Mouse (Mus musculus) gastrocnemius, postnatal 14 days (tissue): ENCODE measurements around the gene Terb2. TPM values are rescaled to one million over a fixed set of nuclear protein-coding genes. Genes with fewer than 3 reads are reported as not detected.
A peak's percentile ranks its signal among the peaks of the same experiment; 100 is the strongest.
"Not testable (repeated sequence)": the region's sequence is repeated elsewhere in the genome, so short reads cannot be mapped to it uniquely, and the experiment has no call there.

ENCODE experiments used
- DNase-seq: peaks from one replicate; pipeline ENCODE4 v3.0.0; 2021; ENCODE audit warnings: mixed read lengths
- intact Hi-C: fragments of 180-260 bp; cut with DNase I; formaldehyde crosslinking; loops from one replicate; pipeline ENCODE4 v1.15.1; 2025; ENCODE audit warnings: low total_unique reads
- total RNA-seq, 2 experiments: library from RNA; stranded (reverse); gene quantifications; 2 replicates each; pipeline ENCODE4 v1.2.3; 2021

The Terb2 gene
- total RNA-seq, 2 experiments from 2014 or later, result not detected

DNA sequence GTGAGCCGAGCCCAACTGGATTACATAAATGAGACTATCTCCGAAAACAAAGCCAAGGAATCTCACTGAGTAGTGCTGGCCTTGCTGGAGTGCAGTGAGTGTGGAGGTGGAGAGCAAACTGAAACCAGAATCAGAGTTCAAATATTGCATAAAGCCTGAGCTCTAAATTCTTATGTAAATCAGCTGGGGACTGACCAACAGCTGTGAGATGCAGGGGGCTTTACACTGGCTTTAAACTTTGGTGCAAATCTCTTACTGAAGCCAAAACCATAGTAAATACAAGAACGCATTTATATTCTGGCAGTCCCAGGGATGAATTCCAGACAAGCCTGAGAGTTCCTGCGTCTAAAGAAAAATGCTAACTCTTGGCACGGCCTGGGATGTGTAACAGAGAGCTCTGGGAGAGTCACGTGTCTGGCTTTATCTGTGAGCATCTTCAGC, 27.7 kb upstream of the Terb2 start:
- intact Hi-C loops, result loop anchor here (5.0 kb wide), 2 partner anchors 41 to 86 kb away; partner anchors contain the start of gene Spg11
- no peak for DNase-seq

GRCm38 (mm10) chr2:122159667-122160066, 26.4 kb upstream of the Terb2 start:
- intact Hi-C loops, result loop anchor here (5.0 kb wide), 2 partner anchors 42 to 87 kb away; partner anchors contain the start of gene Spg11
- no peak for DNase-seq

GRCm38 (mm10) chr2:122160680-122161079, 25.4 kb upstream of the Terb2 start, which contains the start of gene Trim69:
TSS of gene Trim69 (plus strand) at chr2:122160700.
- peak; percentile 89 for DNase-seq
- intact Hi-C loops, result no loop called here

- no peak for DNase-seq
- intact Hi-C loops, result no loop called here
Observed at GRCm38 (mm10) chr2:122161542-122161941, 24.5 kb upstream of the Terb2 start.

- no peak for DNase-seq
- intact Hi-C loops, result no loop called here
Observed at GRCm38 (mm10) chr2:122162529-122162928, 23.5 kb upstream of the Terb2 start.

DNA sequence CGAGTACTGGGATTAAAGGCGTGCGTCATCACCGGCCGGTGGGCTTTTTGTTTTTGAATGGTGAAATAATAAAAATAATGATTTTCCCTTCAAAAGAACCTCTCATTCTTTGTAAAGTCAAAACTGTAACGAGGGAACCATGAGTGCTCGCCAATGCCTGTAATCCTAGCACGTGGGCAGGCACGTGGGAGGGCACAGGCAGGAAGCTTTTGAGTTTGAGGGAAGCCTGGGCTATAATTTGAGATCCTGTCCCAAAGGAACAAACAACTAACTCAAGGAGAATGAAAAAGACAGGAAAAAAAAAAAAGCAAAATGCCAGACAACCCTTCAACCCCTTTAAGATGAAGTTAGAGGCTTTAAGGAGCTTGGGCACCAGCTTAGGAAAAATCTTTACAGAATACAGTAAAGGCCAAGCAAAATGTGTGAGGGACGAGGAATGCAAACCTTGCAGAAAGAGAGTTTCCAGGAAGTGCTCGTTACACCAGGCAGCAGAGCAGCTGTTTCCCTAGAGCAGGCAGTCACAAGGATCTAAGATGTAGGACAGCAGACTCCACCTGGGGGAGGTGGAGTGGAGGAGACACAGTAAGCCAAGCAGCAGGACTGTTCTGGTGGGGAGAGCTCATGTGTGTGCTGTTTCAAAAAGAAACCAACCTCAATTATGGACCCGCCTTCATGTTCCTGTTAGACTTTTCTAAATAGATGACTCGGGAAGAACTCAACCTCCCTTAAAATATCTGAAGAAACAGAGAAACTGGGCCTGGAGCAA, 22.5 kb upstream of the Terb2 start:
- no peak for DNase-seq
- intact Hi-C loops, result no loop called here

DNA sequence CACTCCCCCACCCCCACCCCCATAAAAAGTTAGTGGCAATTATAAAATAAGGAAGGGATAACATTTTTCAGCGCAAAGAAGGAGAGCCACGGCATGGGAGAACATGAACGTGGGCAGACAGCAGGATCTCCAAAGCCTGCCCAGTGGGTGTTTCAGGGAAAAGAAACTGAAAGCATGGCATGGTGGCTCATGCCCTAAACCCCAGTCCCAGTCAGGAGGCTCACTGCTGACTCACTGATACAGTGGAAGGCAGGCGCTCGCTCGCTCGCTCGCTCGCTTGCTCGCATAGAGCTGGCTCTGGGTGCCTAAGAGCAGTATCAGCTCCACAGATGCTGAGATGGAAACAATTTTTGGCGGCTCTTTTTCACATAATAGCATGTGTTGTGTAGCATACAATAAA, 21.8 kb upstream of the Terb2 start:
- no peak for DNase-seq
- intact Hi-C loops, result no loop called here

- no peak for DNase-seq
- intact Hi-C loops, result no loop called here
Observed at GRCm38 (mm10) chr2:122171292-122171691, 14.8 kb upstream of the Terb2 start.

DNA sequence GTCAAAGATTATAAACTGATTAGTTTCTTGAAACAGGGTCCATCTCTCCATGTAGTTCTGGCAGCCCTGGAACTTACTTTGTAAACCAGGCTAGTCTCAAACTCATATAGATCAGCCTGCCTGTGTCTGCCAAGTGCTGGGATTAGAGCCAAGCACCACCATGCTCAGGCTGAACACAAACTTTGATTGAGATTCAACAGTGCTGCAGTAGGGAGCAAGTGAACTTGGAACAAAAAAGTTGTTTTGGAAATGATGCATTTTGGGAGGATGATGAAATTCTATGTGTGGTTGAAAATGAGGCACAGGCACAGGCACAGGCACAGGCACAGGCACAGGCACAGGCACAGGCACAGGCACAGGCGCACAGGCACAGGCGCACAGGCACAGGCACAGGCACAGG, 13.9 kb upstream of the Terb2 start:
- intact Hi-C loops, result no loop called here
- DNase-seq, result no peak

DNA sequence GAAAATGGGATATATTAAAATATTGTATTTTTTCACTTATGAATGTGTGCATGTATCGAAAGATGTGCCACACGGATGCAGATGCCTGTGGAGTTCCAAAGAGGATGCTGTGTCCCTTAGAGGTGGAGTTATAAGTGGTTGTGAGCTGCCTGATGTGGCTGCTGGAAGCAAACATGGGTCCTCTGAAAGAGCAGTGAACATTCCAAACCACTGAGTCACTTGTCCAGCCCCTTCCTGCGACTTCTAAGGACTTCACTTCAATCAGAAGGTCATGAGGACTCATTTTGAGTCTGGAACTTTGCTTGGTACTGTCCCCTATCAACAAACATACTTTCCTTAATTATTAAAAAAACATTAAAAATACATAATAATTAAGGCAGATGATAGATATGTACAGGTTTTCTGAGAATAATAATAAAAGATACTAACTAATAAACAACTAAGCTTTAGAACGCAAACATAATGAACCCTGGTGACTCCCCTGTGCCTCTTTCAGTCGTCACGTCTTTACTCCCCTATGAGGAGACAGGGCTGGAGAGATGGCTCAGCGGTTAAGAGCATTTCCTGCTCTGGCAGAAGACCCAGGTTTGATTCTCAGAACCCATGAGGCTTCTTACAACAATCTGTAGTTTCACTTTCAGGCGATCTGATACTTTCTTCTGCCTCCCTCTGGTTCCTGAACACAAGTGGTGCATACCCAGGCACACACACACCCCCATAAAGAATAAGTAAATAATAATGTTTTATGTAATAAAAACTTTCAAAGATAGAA, 5.8 kb upstream of the Terb2 start:
- intact Hi-C loops, result no loop called here
- DNase-seq, result no peak

- intact Hi-C loops, result no loop called here
- no peak for DNase-seq
Observed at GRCm38 (mm10) chr2:122185086-122185485, 986 bp upstream of the Terb2 start.

GRCm38 (mm10) chr2:122186751-122187150, 679 bp downstream of the Terb2 start:
- intact Hi-C loops, result no loop called here
- no peak for DNase-seq

DNA sequence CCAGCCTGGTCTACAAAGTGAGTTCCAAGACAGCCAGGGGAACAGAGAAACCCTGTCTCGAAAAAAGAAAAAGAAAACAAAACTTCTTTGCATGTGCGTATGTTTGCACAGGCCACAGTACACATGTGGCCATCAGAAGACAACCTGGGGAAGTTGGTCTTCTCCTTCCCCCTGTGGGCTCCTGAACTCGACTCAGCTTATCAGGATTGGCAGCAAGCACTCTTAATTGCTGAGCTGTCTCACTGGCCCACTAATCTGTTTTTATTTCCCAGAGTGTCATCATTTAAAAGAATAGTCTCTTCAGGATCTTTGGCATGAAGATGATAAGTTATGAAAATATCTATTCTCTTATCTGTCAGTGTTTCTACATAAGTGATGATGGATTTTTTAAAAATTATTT, 5.8 kb downstream of the Terb2 start:
- no peak for DNase-seq
- intact Hi-C loops, result loop anchor here (5.0 kb wide), 1 partner anchor 110 kb away; no protein-coding TSS in a partner anchor

DNA sequence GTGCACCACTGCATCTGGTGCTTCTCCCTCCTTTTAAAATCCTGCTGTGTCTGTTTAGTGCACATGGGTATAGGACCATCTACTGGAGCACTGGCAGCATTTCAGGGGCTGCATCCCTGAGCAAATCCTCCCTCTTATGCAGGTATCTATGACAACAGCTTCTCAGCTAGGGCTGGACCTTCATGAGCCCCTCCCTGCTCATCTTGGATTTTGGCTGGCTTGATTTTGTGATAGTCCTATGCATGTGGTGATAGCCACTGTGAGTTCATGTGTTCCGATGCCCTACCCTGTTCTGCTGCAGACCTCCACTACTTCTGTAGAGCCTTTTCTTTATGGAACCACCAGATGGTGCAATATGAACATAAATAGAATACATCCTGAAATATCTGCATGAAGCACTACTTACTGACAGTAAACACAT, 8.4 kb downstream of the Terb2 start:
- DNase-seq, result no peak
- intact Hi-C loops, result loop anchor here (2.0 to 5.0 kb wide), 2 partner anchors 48 to 108 kb away; no protein-coding TSS in a partner anchor

- DNase-seq, result no peak
- intact Hi-C loops, result no loop called here
Observed at GRCm38 (mm10) chr2:122201501-122201900, 15.4 kb downstream of the Terb2 start.

DNA sequence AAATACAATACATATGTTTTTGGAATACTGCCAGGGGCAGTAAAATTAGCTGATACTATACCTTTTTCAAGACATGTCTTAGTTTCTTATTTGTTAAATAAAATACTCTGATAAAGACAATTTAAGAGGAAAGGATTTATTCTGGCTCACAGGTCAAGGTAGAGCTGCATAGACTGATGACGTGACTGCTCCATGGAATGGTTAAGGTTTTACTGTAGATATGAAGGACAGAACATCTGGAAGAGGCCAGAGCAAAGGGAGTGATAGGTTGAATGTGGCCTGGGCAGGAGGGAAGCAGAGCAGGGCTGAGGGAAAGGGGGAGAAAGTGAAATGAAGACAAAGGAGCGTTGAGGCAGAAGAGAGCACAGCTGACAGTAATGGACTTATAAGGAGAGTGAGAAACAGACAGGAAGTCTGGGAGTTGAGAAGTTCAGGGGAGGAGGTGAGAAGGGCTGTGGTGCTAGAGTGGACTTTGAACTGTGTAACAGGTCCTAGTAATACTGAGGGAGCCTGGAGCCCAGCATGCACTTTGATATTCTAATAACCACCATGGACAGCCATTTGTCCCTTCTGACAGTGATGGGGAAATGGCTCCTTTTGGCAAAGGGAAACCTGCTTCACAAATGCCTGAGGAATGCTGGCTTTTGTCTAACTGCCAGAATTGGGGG, 20.5 kb downstream of the Terb2 start:
- no peak for DNase-seq
- intact Hi-C loops, result no loop called here

DNA sequence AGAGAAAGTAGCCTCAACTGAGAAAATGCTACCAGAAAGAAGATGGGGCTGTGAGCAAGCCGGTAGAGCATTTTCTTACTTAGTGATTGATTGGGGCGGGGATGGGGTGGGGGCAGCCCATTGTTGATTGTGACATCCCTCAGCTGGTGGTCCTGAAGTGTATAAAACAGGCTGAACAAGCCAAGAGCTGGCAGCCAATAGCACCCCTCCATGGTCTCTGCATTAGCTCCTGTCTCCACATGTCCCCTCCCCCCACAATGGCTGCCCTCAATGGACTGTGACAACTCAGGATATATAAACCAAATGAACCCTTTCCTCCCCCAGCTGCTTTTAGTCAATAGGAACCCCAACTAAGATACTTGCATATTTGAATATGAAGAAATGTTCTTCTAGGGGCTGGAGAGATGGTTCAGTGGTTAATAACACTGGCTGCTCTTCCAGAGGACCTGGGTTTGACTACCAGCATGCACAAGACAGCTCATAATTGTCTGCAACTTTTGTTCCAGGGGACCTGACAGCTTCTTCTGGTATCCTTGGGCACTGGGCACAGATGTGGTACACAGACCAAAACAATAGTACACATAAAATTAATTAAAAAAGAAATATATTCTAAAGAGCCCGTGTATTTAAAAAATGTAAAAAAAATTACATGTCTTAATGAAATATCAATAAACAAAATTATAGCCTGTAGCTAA, 24.6 kb downstream of the Terb2 start:
- DNase-seq, result no peak
- intact Hi-C loops, result no loop called here

DNA sequence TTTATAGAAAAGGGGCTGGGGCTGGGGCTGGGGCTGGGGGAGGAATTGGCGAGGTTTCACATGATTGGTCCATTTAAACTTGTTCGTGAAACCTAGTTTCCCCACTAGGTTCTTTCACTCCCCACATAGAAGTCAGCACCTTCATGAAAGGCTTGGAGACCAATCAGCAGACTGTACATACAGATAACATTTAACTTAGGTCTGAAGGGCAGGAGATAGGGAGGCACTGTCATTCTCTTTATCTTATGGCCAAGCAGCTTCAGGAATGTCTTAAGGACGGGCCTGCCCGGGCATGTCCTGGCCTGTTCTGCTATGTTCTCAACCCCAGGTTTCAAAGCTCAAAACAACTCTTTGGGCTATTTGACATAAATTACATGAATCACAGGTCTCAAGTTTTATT, 31.0 kb downstream of the Terb2 start:
- DNase-seq, intact Hi-C loops: not testable (repeated sequence)

GRCm38 (mm10) chr2:122218234-122218633, 32.2 kb downstream of the Terb2 start:
- intact Hi-C loops, result no loop called here

More at GRCm38 (mm10) chr2:122218234-122218633, 32.2 kb downstream of the Terb2 start:
- no peak for DNase-seq
